Mouse (Mus musculus): ENCODE data around the gene Phactr3.
"Not testable (repeated sequence)": the region's sequence is repeated elsewhere in the genome, so short reads cannot be mapped to it uniquely, and the experiment has no call there.

- not testable (repeated sequence) for TF ChIP-seq CTCF, EP300 (IDR thresholded peaks at IDR 0.05)
These were observed 223.3 kb downstream of the Phactr3 start for GRCm38 (mm10) chr2:178342105-178342504.
